Mouse (Mus musculus) gastrocnemius, postnatal 10 days (tissue): ENCODE measurements around the gene Ttyh3. TPM values are rescaled to one million over a fixed set of nuclear protein-coding genes. Genes with fewer than 3 reads are reported as not detected.

Experiments used
- DNase-seq: peaks from one replicate; pipeline ENCODE4 v3.0.0; 2021; ENCODE audit warnings: mixed read lengths
- total RNA-seq, 2 experiments: library from RNA; stranded (reverse); gene quantifications; 2 replicates each; pipeline ENCODE4 v1.2.3; 2021

Gene Ttyh3
- total RNA-seq, 2 experiments from 2014 or later = 33.4 to 42.5 TPM

- DNase-seq = no peak
Measured at GRCm38 (mm10) chr5:140609511-140610272, 39.1 kb downstream of the Ttyh3 start.

GRCm38 (mm10) chr5:140608634-140609015 lies 40.2 kb downstream of the Ttyh3 start:
- no peak for DNase-seq

GRCm38 (mm10) chr5:140607836-140608633 lies 40.8 kb downstream of the Ttyh3 start:
- no peak for DNase-seq

- peak; percentile 86 for DNase-seq
Measured at GRCm38 (mm10) chr5:140607001-140607835, 41.6 kb downstream of the Ttyh3 start, which contains the start of gene Lfng. Gene Lfng, plus strand, starts transcription at chr5:140607320.

- no peak for DNase-seq
Measured at GRCm38 (mm10) chr5:140606386-140606785, 42.4 kb downstream of the Ttyh3 start.

- no peak for DNase-seq
Measured at GRCm38 (mm10) chr5:140605228-140605627, 43.6 kb downstream of the Ttyh3 start.

- no peak for DNase-seq
Measured at GRCm38 (mm10) chr5:140604386-140604785, 44.4 kb downstream of the Ttyh3 start.

- no peak for DNase-seq
Measured at GRCm38 (mm10) chr5:140602540-140602939, 46.3 kb downstream of the Ttyh3 start.

- DNase-seq = no peak
Measured at GRCm38 (mm10) chr5:140601712-140602111, 47.1 kb downstream of the Ttyh3 start.

- no peak for DNase-seq
Measured at GRCm38 (mm10) chr5:140599939-140600338, 48.9 kb downstream of the Ttyh3 start.

- no peak for DNase-seq
Measured at GRCm38 (mm10) chr5:140597787-140598186, 51.0 kb downstream of the Ttyh3 start.

GRCm38 (mm10) chr5:140596927-140597588 lies 51.8 kb downstream of the Ttyh3 start:
- DNase-seq = no peak

GRCm38 (mm10) chr5:140596426-140596825 lies 52.4 kb downstream of the Ttyh3 start:
- no peak for DNase-seq

- no peak for DNase-seq
Measured at GRCm38 (mm10) chr5:140594846-140595245, 54.0 kb downstream of the Ttyh3 start.

GRCm38 (mm10) chr5:140589082-140589774 lies 59.6 kb downstream of the Ttyh3 start:
- DNase-seq = no peak

GRCm38 (mm10) chr5:140583732-140584368 lies 65.0 kb downstream of the Ttyh3 start:
- DNase-seq = no peak

GRCm38 (mm10) chr5:140582995-140583731 lies 65.7 kb downstream of the Ttyh3 start:
- DNase-seq = peak; percentile 50

GRCm38 (mm10) chr5:140581569-140581968 lies 67.3 kb downstream of the Ttyh3 start:
- no peak for DNase-seq

- no peak for DNase-seq
Measured at GRCm38 (mm10) chr5:140579771-140580170, 69.1 kb downstream of the Ttyh3 start.

GRCm38 (mm10) chr5:140579221-140579620 lies 69.6 kb downstream of the Ttyh3 start:
- DNase-seq = no peak
